Mouse (Mus musculus) left cerebral cortex, adult 8-10 months (tissue): ENCODE data around the gene F3. TPM values are rescaled to one million over a fixed set of nuclear protein-coding genes. Genes with fewer than 3 reads are reported as not detected.
A peak's percentile ranks its signal among the peaks of the same experiment; 100 is the strongest.

ENCODE experiments used
- DNase-seq, 2 experiments: peaks; one replicate each; pipeline ENCODE4 v3.0.0; 2022; ENCODE audit warnings: low spot score in 2 of 2
- total RNA-seq, 4 experiments: library from RNA; stranded (reverse); gene quantifications; 2 replicates each; pipeline ENCODE4 v1.2.4; 2022

Gene F3
- 10 to 100 TPM; 47.6 to 60.8 (median 53.0) TPM for total RNA-seq

- peak in 1 of 2 experiments; percentile 67 for DNase-seq
Observed at GRCm38 (mm10) chr3:121722971-121723844, at the start of gene F3. Gene F3 (plus strand): TSS chr3:121723537.

- no peak for DNase-seq
Observed at GRCm38 (mm10) chr3:121678935-121679334, 44.4 kb upstream of the F3 start.

DNA sequence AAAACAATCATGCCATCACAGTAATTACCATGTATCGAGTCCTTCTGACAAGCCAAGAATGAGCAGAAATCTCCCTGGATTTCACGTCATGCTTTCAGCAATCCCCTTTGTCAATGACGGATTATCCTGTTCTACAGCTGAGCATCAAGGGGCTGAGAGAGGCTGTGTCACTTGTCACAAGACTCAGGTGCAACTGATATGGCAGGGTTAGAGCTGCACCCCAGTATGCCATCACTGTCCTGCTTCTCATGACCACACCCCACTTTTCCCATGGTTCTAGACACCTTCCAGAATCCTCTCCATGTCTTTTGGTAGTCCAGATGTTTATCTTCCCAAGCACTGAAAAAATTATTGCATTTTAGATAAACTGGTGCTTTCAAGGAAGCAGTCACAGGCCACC lies 43.9 kb upstream of the F3 start:
- DNase-seq: no peak

- no peak for DNase-seq
Observed at GRCm38 (mm10) chr3:121680187-121680586, 43.1 kb upstream of the F3 start.

DNA sequence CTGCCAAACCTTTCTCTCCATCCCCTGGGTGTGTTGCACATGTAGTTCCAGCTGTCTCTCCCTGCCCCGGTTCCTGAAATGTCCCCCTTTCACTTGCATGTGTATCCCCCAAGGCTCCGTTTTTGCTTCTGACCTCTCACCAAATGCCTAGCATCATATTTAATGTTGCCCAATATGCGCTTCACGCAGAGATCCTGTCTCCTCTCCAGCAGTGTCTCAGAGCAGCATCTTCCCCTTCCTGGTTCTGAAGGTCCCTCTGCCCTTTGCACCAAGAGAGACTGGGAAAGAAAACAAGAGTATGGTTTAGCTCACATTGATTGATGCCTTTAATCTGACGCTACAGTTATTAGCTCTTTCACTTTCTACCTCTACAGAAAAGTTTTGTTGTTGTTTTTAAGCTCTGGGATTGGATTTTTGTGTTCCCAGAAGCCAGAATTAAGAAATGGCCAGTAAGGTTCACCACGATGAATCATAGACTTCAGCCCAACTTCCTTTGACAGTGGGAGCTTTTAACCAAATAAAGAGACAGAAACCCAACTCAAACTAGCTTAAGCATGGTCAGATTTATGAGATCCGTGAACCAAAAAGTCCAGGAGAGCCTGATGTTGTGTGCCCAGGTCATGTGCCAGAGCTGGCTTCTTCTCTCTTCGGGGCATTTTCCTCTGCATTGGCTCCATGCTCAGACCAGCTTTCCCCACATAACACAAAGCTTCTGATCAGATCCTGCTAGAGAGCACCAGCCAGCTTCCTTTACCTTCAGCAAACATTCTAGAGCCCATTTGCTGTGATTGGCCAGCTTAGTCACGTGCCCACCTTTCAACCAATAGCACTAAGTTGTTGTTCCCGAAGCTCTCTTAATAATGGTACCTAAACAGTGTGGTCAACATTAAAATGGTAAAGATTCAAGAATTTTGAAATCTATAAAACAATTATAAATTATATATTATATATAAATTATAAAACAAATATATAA lies 40.6 kb upstream of the F3 start:
- no peak for DNase-seq

DNA sequence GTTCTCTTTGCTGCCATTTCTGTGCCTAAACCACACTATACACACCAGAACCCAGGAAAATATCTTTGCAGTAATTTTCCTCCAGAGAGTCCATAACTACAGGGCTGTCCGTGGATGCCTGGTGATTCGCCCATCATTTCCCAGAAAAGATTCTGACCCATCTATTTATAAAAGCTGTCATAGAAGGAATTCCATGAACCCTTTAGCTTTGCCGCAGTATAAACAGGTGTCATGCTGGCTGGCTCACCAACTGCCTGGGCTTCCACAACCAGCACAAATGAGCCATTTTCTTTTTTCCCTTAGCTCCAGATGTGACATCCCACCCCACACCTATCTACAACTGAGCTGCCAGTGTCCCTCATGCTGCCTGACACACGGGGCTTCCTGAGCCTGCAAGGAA lies 38.8 kb upstream of the F3 start:
- DNase-seq: no peak

GRCm38 (mm10) chr3:121684963-121685362 lies 38.4 kb upstream of the F3 start:
- DNase-seq: no peak

GRCm38 (mm10) chr3:121685985-121686384 lies 37.4 kb upstream of the F3 start:
- no peak for DNase-seq

GRCm38 (mm10) chr3:121686408-121686911 lies 36.9 kb upstream of the F3 start:
- DNase-seq: peak in 1 of 2 experiments; percentile 45

DNA sequence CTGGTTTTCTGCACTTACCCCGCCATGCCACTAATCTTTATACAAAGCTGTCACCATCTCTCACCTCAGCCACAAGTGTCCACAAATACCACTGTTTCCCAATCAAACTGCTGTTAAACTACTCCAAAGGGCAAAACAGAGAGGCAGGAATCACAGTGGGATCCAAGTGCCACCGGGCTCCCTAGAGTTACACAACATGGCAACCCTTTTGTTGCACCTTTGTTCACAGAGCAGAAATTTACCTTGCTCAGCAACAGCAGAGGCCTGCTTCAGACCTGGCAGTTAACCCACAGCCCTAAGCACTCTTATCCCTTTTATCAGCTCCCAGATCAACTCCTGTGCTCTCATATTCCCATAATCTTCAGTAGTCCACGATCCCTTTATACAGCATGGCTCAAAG lies 35.6 kb upstream of the F3 start:
- DNase-seq: no peak

DNA sequence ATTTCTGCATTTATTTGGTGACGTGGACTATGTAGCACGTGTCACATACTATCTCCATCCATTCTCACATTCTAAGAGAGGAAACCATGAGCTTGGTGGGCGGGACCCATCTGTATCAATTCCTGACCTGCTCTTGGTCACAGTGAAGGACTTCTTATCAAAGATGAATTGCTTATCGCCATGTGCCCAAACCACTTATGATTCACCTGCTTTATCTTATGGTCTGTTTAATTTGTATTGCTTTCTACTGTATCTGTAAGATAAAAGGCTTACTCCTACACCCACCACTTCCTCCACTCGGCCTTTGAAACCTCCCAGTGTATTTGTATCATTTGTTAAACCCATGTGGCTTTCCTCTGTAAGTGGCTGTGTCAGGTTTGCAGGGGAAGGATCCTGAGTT lies 34.3 kb upstream of the F3 start:
- DNase-seq: no peak

DNA sequence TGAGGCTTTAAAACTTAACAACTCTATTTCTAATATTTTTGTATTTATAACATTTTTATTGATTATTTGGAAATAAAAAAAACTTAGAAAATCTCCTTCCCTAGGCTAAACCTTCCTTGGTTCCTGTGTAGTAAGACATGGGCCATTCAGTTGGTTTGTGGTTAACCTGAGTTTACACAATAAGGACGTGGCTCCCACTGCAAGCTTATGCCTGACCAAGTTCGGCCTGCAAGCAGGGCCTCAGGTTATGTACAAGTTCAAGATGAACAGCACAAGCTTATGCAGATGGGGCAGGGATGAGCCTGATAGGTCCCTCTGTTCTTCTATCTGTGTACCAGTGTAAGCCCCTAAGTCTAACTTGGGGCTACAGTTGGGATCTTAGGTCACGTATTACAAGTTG lies 33.6 kb upstream of the F3 start:
- no peak for DNase-seq

GRCm38 (mm10) chr3:121693001-121693730 lies 30.2 kb upstream of the F3 start:
- no peak for DNase-seq

- no peak for DNase-seq
Observed at GRCm38 (mm10) chr3:121693746-121694145, 29.6 kb upstream of the F3 start.

DNA sequence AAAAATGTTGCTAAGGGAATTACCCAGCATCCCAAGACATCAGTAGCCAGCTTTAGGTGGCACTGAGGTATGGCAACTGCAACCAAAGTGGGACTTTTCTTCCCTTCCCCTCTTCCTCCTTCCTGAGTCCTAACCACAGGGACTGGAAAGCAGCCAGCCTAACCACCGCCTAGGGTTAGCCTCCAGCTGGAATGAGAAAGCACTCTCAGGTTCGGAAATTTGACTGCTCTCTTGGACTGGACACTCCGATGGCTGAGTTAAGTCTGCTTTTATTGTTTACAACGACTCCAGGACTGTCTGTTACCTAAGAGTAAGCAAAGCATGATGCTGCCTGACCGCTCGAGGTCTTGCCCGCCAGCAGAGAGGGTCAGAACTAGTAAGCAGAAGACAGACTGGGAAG lies 26.2 kb upstream of the F3 start:
- no peak for DNase-seq

DNA sequence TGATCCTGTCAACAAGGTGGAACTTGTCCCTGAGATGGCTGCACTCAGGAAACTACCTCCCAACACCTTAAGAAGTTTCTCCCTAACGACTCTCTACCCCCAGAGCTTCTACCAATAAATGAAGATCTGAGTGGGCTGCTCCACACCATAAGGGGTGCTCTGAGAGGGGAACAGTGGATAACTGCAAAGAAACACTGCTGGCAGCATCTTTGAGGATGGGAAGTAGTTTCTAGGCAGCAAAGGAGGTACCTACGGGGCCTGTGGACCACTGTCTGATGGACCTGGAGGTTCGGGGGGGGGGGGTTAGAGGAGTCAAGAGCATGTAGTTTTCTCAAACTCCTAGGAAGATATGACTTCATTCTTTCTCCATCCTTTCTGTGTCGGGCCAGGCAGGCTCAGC lies 23.9 kb upstream of the F3 start:
- no peak for DNase-seq

DNA sequence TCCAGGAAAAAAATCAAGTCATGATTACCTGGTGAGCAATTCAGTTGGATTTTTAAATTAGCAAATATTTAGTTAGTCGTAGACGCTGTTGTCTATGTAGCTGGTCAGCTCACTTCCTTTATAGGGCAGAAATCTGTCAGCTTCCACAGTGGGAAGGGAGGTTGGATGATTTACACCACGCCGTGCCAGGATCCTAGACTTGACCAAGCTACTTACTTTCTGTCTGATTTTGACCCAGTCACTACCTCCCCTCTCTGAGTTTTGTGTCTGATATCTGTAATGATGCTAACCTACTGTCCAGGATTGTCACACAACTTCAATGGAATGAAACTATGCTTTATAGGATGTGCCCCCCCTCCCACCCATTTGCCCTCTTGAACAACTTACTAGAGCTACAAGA lies 23.5 kb upstream of the F3 start:
- DNase-seq: no peak

GRCm38 (mm10) chr3:121700364-121700952 lies 22.9 kb upstream of the F3 start:
- peak in 1 of 2 experiments; percentile 54 for DNase-seq

DNA sequence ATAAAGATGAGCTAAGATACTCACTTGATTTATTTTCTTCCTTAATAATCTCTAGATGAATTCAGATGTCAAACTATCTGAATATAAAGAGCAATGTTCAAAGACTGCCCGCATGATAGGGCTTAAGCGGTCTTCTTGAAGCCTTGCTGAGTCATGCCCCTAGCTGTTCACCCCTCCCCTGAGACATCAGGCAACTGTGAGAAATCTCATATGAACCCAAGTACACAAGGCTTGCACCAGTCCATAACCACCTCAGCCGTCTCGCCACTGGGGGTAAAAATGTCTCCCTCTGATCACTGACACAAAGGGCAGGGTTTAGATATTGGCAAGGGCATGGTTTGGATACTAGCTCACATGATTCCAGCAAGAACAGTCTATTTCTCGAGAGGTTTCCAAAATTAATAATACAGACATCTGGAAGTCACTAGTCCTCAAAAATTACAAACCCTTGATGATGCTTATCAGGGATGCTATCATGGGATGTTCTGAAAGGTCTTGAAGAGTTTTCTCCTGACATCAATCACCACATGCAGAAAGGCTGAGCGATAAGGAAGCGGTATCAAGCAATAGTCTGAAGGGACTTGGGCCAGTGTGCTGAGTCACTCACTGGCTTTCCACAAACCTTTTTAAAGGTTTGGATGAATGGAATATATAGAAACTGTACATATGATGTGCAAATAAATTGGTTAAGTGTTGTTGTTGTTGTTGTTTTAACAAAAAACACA lies 20.0 kb upstream of the F3 start:
- DNase-seq: no peak

- no peak for DNase-seq
Observed at GRCm38 (mm10) chr3:121703880-121704243, 19.5 kb upstream of the F3 start.
